Mouse (Mus musculus) bone marrow macrophage, adult 2 months (primary cell): ENCODE data around the gene Dlgap1.
"Not testable (repeated sequence)": the region's sequence is repeated elsewhere in the genome, so short reads cannot be mapped to it uniquely, and the experiment has no call there.

Experiments used
- CTCF ChIP-seq: IDR thresholded peaks from 2 replicates; pipeline ENCODE4 v1.5.1; 2012; ENCODE audit warnings: low read depth, mild to moderate bottlenecking, low read length, moderate library complexity
- POLR2A ChIP-seq: IDR thresholded peaks from 2 replicates; pipeline ENCODE4 v1.6.1; 2012; ENCODE audit warnings: mild to moderate bottlenecking, low read depth, low read length, borderline replicate concordance

DNA sequence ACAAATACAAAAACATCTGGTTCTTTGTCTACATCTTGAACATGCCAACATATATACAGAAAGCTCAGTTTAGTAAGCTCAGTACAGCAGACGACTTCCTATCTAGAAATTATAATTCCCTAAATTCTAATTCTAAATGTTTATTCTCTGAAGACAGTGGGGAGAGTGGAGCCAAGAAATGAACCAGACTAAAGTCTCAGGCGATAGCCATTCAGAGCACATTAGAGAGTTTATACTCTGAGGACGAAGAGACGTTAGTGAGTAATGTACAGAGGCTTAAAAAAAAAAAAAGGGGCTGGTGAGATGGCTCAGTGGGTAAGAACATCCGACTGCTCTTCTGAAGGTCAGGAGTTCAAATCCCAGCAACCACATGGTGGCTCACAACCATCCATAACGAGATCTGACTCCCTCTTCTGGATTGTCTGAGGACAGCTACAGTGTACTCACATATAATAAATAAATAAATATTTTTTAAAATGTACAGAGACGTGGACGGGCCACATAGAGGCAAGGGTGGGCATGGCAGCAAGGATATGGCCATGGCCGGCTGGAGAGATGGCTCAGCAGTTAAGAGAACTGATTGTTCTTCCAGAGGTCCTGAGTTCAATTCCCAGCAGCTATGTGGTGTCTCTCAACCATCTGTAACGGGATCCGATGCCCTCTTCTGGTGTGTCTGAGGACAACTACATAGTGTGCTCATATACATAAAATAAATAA, 858.7 kb downstream of the Dlgap1 start:
- TF ChIP-seq POLR2A, CTCF: not testable (repeated sequence)
